Mouse (Mus musculus) R1 (cell line): ENCODE measurements around the gene H2-D1.
"Not testable (repeated sequence)": the region's sequence is repeated elsewhere in the genome, so short reads cannot be mapped to it uniquely, and the experiment has no call there.

Source experiments
- DNase-seq: peaks from one replicate; pipeline ENCODE4 v3.0.0-alpha.2; 2018; ENCODE audit warnings: low read depth, low spot score

The H2-D1 gene

DNA sequence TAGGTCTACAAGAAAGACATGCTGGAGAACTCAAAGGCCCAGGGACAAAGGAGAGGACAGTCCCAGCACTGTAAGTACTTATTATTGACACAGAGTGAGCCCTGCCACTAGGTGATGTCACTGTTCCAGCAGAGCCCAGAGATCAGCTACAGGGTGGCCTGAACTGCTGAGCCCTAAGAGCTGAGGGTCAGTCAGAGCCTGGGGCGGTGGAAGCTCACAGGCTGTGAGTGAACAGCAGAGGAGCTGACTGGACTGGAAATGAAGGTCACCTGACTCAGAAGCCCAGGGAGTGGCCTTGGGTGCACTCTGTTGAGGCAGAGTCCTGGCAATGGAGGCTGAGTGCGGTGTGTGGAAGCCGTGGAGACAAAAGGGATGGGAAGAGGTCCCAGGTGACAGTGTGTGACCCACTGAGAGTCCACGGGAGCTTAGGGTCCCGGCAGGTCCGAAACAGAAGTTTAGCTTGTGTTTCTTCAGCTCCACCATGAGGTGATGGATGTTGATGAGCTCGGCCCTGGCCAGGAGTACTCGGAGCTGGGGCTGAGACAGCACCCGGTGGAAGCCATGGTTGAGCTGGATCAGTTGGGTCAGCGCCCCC, 41.3 kb downstream of the H2-D1 start:
- DNase-seq, result no peak

GRCm38 (mm10) chr17:35304478-35304877, 41.9 kb downstream of the H2-D1 start:
- DNase-seq, result no peak

- DNase-seq, result not testable (repeated sequence)
These were observed 42.4 kb downstream of the H2-D1 start for GRCm38 (mm10) chr17:35304921-35305320.
